Mouse (Mus musculus) megakaryocyte, adult 5-6 weeks (primary cell): ENCODE results near the gene Csrp2. TPM values are rescaled to one million over a fixed set of nuclear protein-coding genes. Genes with fewer than 3 reads are reported as not detected.

Experiments
- ATAC-seq: 2 replicates; pipeline ENCODE4 v1.8.0; 2016; ENCODE audit warnings: mild to moderate bottlenecking, inconsistent platforms; ENCODE audit not compliant: poor library complexity, severe bottlenecking
- total RNA-seq, 2 experiments: library from RNA; stranded (forward) in 1 of 2; stranded (reverse) in 1 of 2; fragments of 153-499, 151-499 nt in 1 of 2; fragments of 221-1000, 200-1000 nt in 1 of 2; gene quantifications; 2 replicates each; pipeline versions ENCODE4 v1.2.3 to v1.2.4; 2015 to 2017

Csrp2 gene
- total RNA-seq, 2 experiments from 2014 or later, result 57.9 to 176 TPM

DNA sequence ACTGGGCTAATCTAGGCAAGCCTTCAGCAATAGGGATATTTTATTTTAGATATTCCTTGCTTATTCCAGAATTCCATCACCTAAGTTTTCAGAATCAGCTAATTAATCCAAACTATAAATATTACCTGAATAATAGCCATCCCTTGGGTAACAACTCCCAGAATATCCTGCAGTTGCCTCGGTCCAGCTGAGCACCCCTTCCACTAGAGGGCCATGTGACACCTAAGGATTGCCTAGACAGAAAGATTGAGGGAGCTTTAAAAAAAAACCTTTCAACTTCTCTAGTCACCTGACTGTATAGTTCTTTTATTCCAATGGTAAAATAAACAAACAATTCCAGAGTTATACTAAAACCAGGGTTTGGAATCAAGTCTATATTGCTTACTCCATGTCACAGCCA is 42.6 kb downstream of the Csrp2 start:
- no peak for ATAC-seq

DNA sequence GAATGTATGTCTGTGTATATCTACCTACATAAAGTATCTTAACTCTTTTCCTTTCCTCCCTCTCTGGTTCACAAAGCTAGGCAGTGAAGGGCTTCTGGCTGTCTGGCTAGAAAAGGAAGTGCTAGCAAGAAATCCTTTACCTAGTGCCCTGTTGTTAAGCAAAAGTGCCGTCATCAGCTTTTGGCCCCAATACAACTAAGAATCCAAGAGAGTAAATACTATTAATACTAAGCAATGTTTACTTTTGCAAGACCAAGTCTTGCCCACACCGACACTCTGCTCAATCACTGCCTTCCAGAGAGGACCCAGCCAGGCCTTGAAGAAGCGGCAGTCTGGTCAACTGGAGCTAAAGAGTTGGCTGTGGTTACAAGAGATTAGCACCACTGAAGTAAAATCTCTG is 51.5 kb downstream of the Csrp2 start:
- ATAC-seq, result no peak

DNA sequence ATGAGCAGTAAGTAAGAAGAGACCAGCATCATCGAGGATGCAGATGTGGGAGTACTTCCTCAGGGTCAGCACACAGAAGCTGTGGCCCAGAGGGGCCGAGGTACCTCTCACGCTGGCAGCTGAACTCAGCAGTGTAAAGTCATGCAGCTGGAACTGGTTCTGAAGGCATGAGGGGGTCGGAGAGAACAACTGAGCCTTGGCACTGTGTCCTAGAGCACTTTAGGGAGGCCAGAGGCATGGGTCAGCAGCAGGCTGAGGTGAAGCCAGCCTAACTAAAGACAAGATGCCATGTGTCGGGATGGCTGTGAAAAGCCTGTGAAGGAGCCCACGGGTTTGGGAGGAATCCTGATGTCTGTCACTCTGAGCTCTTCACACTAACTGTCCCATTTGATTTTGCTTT is 51.9 kb downstream of the Csrp2 start:
- ATAC-seq, result no peak

DNA sequence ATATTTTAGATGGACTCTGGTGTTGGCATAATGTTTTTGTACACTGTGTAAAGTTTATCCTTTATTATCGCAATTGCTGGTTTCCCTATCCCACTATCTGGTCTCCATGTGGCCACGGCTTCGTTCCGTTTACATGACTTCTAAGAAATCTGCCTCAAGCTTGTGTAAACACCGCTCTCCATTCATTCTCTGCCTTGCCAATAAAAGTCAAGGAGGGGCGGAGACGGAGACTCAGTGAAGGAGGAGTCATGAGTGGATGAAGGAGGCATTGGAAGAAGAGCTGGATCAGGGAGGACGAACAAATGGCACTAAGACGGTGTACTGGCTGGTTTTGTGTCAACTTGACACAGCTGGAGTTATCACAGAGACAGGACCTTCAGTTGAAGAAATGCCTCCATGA is 52.4 kb downstream of the Csrp2 start:
- no peak for ATAC-seq

DNA sequence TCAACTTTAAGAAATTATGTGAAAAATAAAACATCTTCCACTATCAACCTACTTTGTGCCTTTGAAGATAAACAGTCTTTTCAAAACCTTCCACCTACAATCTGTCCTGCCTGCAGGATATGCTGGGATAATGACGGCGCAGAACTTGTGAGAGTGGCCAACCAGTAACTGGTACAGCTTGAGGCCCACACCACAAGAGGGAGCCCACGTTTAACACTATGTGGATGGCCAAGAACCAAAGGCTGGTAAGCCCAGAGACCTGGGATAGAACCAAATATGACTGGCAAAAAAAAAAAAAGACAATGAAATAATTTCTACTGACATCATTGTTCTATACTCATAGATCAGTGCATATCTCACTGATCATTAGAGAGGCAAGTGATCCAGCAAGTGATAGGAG is 54.9 kb downstream of the Csrp2 start:
- peak; percentile 64 for ATAC-seq

DNA sequence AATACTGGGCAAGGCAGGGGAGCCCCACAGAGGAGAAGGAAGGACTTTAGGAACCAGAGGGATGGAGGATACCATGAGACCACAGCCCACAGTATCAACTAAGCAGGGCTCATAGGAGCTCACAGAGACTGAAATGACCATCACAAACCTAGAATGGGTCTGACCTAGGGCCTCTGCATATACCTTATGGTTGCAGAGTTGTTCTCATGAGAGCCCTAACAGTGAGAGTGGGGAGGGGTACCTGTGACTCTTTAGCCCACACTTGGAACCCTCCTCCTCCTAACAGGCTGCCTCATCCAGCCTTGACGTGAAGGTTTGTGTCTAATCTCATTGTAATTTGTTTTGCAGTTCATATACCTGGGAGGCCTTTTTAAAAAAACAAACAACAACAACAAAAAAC is 55.3 kb downstream of the Csrp2 start:
- no peak for ATAC-seq

DNA sequence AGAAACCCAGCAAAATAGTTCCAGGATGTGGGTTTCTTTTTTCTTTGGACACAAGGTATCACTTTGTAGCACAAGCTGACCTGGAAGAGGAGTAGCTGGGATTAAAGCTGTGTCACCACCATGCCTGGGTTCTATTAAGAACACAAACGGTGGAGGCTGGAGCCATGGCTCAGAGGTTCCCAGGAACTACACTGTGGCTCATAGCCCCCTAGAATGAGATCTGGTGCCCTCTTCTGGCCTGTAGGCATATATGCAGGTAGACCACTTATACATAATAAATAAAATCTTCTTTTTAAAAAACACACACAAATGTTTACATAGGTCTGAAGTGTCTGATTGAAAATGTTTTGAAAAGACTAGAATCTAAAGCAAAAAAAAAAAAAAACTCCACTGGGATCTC is 56.5 kb downstream of the Csrp2 start:
- ATAC-seq, result peak; percentile 82

DNA sequence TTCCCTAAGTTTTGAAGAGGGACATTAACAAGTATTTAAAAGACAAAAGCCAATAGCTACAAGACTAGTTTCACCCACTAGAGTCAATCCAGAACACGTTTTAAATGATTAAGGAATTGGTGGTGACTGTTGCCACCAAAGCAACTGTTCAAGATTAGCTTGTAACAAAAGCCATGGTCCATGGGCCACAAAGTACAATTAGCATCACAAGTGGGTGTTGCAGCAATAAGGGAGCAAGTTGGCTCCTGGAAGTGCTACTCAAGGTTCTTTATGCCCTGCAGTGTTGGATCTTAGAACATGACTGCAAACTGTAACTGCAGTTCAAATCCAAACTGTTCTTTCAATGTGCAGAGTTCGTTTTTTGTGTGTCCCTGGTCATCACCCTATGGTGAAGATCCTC is 57.8 kb downstream of the Csrp2 start:
- no peak for ATAC-seq

DNA sequence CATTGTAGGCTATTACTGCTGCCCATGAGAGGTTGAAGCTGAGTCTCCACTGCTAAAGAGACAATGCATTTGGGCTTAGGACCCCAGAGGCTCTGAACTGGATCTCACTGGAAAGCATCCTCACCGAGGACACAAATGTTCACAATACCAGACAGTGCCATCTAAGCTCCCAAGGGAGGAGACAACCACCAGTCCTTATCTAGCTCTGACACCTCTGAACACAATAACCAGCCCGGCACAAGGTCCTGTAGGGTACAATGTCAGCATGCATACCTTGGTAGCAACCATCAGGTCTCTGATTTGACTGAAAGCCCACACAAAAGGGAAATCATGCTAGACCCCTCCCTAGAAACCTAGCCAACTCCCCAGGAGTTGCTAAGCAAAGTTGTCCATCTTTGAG is 59.8 kb downstream of the Csrp2 start:
- ATAC-seq, result no peak

DNA sequence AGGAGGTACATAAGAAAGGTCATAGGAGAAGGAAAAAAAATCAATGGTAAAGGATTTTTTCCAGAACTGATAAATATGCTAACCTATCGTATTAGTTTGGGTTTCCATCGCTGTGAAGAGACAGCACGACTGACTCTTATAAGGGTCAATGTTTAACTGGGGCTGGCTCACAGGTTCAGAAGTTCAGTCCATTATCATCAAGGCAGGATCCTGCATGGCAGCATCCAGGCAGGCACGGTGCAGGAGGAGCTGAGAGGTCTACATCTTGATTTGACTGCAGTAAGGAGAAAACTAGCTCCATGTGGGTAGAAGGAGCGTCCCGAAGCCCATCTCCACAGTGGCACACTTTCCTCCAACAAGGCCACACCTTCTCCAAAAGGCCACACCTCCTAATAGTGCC is 60.9 kb downstream of the Csrp2 start:
- ATAC-seq, result no peak

DNA sequence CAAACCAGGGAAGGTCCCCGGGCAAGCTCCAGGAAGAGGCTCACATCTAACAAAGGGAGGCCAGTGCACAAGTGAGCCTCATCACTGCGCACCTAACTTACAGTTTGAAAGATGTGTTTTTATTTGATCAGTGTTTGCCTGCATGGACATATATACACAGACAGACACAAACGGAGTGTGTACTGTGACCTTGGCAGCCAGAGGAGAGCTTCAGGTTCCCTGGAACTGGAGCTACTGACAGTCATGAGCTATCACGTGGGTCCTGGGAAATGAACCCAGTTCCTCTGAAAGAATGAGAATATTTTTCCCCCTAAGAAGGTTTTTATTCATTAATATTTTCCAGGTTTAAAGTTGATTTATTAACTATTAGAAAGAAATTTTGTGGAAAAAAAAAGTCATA is 63.2 kb downstream of the Csrp2 start:
- ATAC-seq, result no peak

DNA sequence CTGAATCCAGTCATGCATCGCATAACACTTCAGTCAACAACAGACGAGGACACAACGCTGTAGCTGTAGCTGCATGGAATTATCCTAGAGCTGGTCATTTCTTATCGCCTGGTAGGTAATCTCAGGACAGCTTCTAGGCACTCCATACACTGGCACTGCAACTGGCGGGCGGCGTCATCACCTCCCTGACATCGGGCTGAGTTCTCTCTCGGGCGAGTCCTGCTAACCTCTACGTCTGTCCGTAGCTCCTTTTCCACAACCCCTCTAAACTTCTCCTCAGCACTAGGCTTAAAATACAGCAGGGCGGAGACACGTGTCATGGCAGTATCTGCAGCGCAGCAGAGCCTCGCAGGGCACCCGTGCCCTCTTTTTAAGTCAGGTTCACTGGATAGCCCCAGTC is 67.1 kb downstream of the Csrp2 start:
- ATAC-seq, result no peak

Other genes starting within 250 kb of the Csrp2 start
- 13.3 and 16.5 TPM in 2 replicates for gene E2f7, start 174.3 kb upstream of the Csrp2 start, total RNA-seq (2015)
- 10.6 and 13.0 TPM in 2 replicates for gene E2f7, start 174.3 kb upstream of the Csrp2 start, total RNA-seq (2017)
- 9.5 and 10.0 TPM in 2 replicates for gene Zdhhc17, start 90.4 kb downstream of the Csrp2 start, total RNA-seq (2015)
- gene Zdhhc17, start 90.4 kb downstream of the Csrp2 start, total RNA-seq (2017), result 9.7 and 14.6 TPM in 2 replicates
- gene Osbpl8, start 245.0 kb downstream of the Csrp2 start, total RNA-seq (2015), result 65.5 and 68.1 TPM in 2 replicates
- gene Osbpl8, start 245.0 kb downstream of the Csrp2 start, total RNA-seq (2017), result 95.3 and 105 TPM in 2 replicates